Mouse (Mus musculus) heart, adult 9 months (tissue): ENCODE data around the gene Gpr150.

Experiments used
- DNase-seq, 2 experiments: peaks; one replicate each; pipeline ENCODE4 v3.0.0; 2022; ENCODE audit warnings: low spot score in 2 of 2

The Gpr150 gene

DNA sequence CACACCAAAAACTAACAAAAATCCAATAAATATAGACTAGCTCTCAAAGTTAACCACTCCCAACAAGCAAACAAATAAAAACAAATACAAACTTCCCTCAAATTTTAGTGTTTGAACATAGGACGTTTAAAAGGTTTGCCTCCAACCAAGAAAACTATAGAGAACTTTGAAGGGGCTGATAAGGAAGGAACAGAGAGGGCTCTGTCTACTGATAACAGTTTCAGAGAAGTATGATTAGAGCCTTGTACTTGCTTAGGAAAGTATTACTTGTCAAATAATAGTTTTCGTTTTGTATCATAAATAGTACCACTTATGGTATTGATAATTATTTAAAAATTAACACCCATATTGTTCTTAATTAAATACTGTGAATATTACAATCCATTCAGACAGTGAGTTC, 42.3 kb downstream of the Gpr150 start:
- DNase-seq, result no peak
